ENCODE assay signal across 8 mouse cellular contexts in the genomic region with DNA sequence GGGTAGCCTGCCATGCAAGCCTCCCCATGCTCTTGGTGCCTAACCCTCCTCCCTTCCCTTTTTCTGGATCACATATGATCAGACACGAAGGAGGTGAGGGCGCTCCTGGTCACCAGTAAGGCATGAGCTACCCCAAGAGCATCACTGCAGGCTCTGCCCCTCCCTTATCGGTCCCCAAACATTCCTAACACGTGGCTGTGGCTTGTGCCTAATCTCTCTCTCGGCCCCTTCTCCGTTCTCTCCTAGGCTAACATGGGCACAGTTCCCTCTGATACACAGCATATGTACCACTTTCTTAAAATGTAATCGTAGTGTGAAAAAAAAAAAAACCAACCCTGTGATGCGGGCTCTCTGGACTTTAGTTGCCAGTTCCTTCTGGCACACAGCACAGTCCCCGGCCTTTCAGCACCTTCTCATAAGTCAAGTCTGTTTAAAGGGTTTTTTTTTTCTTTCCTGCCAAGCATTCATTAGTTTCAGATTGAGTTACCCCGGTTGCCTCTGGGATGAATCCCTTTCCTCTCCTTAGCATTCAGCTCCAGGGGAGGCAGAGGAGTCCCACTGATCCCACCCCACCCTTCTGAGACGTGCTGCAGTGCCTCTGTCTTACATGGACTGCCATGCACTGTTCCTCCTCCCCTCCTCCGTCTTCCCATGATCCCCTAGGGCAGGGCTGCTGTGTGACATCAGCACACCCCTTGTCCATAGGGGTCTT. TPM values are rescaled to one million over a fixed set of nuclear protein-coding genes. Genes with fewer than 3 reads are reported as not detected.
A peak's percentile ranks its signal among the peaks of the same experiment; 100 is the strongest.
DNase-seq lines count a peak whose midpoint lies in the region; ATAC-seq and TF ChIP-seq lines count a peak whose summit lies in the region.

No protein-coding gene starts in this region.

- peaks cover 28 to 53% of the 10 kb centered on the region in 2 experiments for H3K4me1 ChIP-seq in heart, embryonic 14.5 days (ENCODE audit: control insufficient read depth in 2 of 2, insufficient read depth in 2 of 2, low read length in 2 of 2)
- peaks cover 38% of the 10 kb centered on the region for H3K4me1 ChIP-seq in hindbrain, embryonic 14.5 days (replicated peaks; ENCODE audit: control insufficient read depth, insufficient read depth, low read length)
- H3K4me1 ChIP-seq in liver, postnatal 0 days (ENCODE audit: insufficient read depth), result peaks cover 21% of the 10 kb centered on the region

- ATAC-seq in heart, embryonic 14.5 days (ENCODE audit: insufficient number of reproducible peaks, insufficient read depth, low FRiP score, low read depth), result peak; percentile 54; the same call in 1 of the 2 replicates
- peak; percentile 28; the same call in 1 of the 2 replicates for ATAC-seq in hindbrain, embryonic 14.5 days (ENCODE audit: low FRiP score)
- ATAC-seq in liver, postnatal 0 days, result peak; percentile 92

- peak overlapping the region in 1 of 2 experiments; percentile 53; a peak in 2 of 4 replicates for H3K27ac ChIP-seq in heart, embryonic 14.5 days (replicated peaks in 1 of 2; ENCODE audit: control insufficient read depth in 1 of 2, insufficient read depth in 1 of 2, low read depth in 2 of 2, low read length in 2 of 2)
- peak overlapping the region; percentile 38; the same call in 1 of the 2 replicates for H3K27ac ChIP-seq in hindbrain, embryonic 14.5 days
- H3K27ac ChIP-seq in liver, postnatal 0 days (ENCODE audit: low read depth), result no peak overlapping the region

- no peak overlapping the region for H3K4me3 ChIP-seq in heart, embryonic 14.5 days (ENCODE audit: control insufficient read depth in 1 of 2, insufficient read depth in 1 of 2, low read depth in 1 of 2, low read length in 2 of 2)
- H3K4me3 ChIP-seq in hindbrain, embryonic 14.5 days (replicated peaks; ENCODE audit: low read length), result no peak overlapping the region
- H3K4me3 ChIP-seq in liver, postnatal 0 days (ENCODE audit: low read depth, low read length), result no peak overlapping the region

- H3K9me3 ChIP-seq in heart, embryonic 14.5 days (ENCODE audit: control insufficient read depth, low read length), result no peaks in the 10 kb centered on the region
- H3K9me3 ChIP-seq in hindbrain, embryonic 14.5 days (ENCODE audit: control insufficient read depth, low read length), result no peaks in the 10 kb centered on the region
- H3K9me3 ChIP-seq in liver, postnatal 0 days (ENCODE audit: low read length), result no peaks in the 10 kb centered on the region

- TF ChIP-seq CTCF in liver, postnatal 0 days (IDR thresholded peaks at IDR 0.05; ENCODE audit: low read depth), result 0 out of 2 replicates have a peak, but pooled peaks have one; percentile 15

- H3K4me2 ChIP-seq in heart, embryonic 14.5 days (ENCODE audit: low read length), result peak overlapping the region; percentile 51
- no peak overlapping the region for H3K4me2 ChIP-seq in hindbrain, embryonic 14.5 days (replicated peaks)
- peak overlapping the region; percentile 38 for H3K4me2 ChIP-seq in liver, postnatal 0 days (ENCODE audit: low read depth, low read length)

- DNase-seq in heart, postnatal 4 days, result no peak
- peak; percentile 59 for DNase-seq in c-Kit-positive CD71-positive TER-119-positive erythroid progenitor cells, embryonic 14.5 days (ENCODE audit: low spot score)
- no peak for DNase-seq in hindbrain, embryonic 14.5 days (ENCODE audit: low spot score)
- DNase-seq in liver, postnatal 0 days, result no peak
- no peak for DNase-seq in kidney, adult 9 months
- DNase-seq in urinary bladder, postnatal 36 days (ENCODE audit: low spot score in 2 of 2), result no peak
- DNase-seq in retina, embryonic 14.5 days (ENCODE audit: low spot score), result no peak

- H3K36me3 ChIP-seq in heart, embryonic 14.5 days (ENCODE audit: control insufficient read depth, insufficient read depth, low read length), result no peaks in the 10 kb centered on the region
- no peaks in the 10 kb centered on the region for H3K36me3 ChIP-seq in hindbrain, embryonic 14.5 days (replicated peaks; ENCODE audit: control insufficient read depth, insufficient read depth)
- H3K36me3 ChIP-seq in liver, postnatal 0 days (replicated peaks; ENCODE audit: insufficient read depth, low read length), result no peaks in the 10 kb centered on the region

- WGBS in heart, embryonic 14.5 days, result 19% methylated on average over 12 of the region's 12 CpGs
- WGBS in hindbrain, embryonic 14.5 days, result 28% methylated on average over 12 of the region's 12 CpGs
- 40% methylated on average over 12 of the region's 12 CpGs for WGBS in liver, postnatal 0 days (ENCODE audit: insufficient replicate concordance)

- no peaks in the 10 kb centered on the region for H3K27me3 ChIP-seq in heart, embryonic 14.5 days (ENCODE audit: control insufficient read depth, insufficient read depth, low read length)
- H3K27me3 ChIP-seq in hindbrain, embryonic 14.5 days (ENCODE audit: control insufficient read depth, insufficient read depth, low read length), result no peaks in the 10 kb centered on the region
- H3K27me3 ChIP-seq in liver, postnatal 0 days (ENCODE audit: insufficient read depth, low read length), result no peaks in the 10 kb centered on the region

- peak overlapping the region; percentile 38; the same call in 1 of the 2 replicates for H3K9ac ChIP-seq in heart, embryonic 14.5 days (ENCODE audit: low read length)
- no peak overlapping the region for H3K9ac ChIP-seq in hindbrain, embryonic 14.5 days
- no peak overlapping the region for H3K9ac ChIP-seq in liver, postnatal 0 days (replicated peaks)

- peak; percentile 84 for TF ChIP-seq EP300 in liver, postnatal 0 days (IDR thresholded peaks at IDR 0.05; ENCODE audit: low read depth)

RNA-seq across cellular contexts. Expression of gene Ank, which starts 19.2 kb away (rescaled TPM):
- 13.6 and 15.9 TPM in 2 replicates for polyA plus RNA-seq in heart, embryonic 14.5 days (2014; fragmentation: Nextera tagmentation; extraction: Ambion mirVana)
- 10 to 100 TPM; 70.2 to 74.8 TPM for total RNA-seq in heart, postnatal 4 days (2021)
- polyA plus RNA-seq in hindbrain, embryonic 14.5 days (2014; fragmentation: Nextera tagmentation; extraction: Ambion mirVana), result 18.6 and 20.8 TPM in 2 replicates
- 7.8 and 8.3 TPM in 2 replicates for polyA plus RNA-seq in liver, postnatal 0 days (2015; fragmentation: Nextera tagmentation; extraction: Ambion mirVana)

Comparison
In these comparisons a context has a peak if more than half of its experiments do, and no peak if none do; other contexts are left out.
1. ATAC-seq: peak in every context shown above with its lines; median percentile 92 in liver, postnatal 0 days; 54 in heart, embryonic 14.5 days; 28 in hindbrain, embryonic 14.5 days.